Mouse (Mus musculus) heart, postnatal 25 days (tissue): ENCODE measurements around the gene Comp. TPM values are rescaled to one million over a fixed set of nuclear protein-coding genes. Genes with fewer than 3 reads are reported as not detected.

Experiments
- DNase-seq: peaks from one replicate; pipeline ENCODE4 v3.0.0; 2022; ENCODE audit warnings: low spot score
- intact Hi-C: fragments of 180-260 bp; cut with DNase I; formaldehyde crosslinking; loops from one replicate; pipeline ENCODE4 v1.15.1; 2025
- total RNA-seq, 2 experiments: library from RNA; stranded (reverse); gene quantifications; 2 replicates each; pipeline ENCODE4 v1.2.3; 2021

The Comp gene
- 1 to 10 TPM; 6.1 to 7.0 TPM for total RNA-seq

DNA sequence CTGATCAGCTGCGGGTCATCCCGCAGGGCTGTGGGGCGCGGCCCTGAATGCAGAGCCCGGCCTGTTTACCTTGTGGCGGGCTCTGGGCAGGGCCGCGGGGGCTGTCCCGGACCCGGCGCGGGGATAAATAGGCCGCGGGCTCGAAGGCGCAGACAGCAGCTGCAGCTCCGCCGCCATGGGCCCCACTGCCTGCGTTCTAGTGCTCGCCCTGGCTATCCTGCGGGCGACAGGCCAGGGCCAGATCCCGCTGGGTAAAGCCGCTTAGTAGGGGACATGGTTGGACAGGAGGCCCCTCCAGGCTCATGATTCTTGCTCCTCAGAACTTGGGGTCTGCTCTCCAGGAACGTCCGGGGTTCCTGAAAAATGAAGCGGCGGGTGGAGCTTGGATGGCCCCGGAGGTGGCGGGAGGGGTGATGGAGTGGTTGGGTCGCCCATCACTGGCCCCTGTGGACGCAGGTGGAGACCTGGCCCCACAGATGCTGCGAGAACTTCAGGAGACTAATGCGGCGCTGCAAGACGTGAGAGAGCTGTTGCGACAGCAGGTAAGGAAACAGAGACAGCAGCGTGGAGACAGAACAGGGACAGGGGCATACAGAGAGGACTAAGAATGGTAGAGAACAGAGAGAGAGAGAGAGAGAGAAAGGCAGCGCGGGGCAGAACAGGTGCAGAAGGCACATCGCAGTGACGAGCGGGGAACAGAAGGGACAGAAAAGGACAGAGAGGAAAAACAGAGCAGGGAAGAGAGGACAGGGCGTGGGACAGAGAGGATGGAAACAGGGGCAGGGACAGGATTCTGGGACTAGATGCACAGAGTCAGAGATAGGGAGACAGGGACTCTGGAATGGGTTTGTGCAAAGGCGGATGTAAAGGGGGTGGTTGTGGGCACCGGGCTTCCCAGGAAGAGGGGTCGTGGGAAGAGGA is at the start of gene Comp:
Gene Comp (plus strand): TSS at position 162 of the 921 bp plus-strand sequence.
- intact Hi-C loops = no loop called here
- DNase-seq = no peak

DNA sequence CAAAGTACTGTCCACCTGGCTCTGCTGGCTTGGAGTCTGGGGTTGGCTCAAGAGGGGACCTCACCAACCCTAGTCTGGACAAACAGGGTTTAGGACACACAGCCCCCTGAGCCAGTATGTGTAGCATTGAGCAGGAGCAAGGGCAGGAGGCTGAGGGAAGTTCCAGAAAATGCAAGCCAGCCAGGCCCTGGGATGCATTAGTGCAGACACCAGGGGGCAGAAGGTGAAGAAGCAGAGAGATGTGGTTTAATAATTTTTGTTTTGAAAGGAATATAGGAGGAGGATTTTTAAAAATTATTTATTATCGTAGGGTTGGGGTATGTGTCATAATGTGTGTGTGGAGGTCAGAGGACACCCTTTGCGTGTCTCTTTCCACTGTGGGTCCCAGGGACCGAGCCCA is 49.6 kb upstream of the Comp start:
- intact Hi-C loops = no loop called here
- DNase-seq = no peak

DNA sequence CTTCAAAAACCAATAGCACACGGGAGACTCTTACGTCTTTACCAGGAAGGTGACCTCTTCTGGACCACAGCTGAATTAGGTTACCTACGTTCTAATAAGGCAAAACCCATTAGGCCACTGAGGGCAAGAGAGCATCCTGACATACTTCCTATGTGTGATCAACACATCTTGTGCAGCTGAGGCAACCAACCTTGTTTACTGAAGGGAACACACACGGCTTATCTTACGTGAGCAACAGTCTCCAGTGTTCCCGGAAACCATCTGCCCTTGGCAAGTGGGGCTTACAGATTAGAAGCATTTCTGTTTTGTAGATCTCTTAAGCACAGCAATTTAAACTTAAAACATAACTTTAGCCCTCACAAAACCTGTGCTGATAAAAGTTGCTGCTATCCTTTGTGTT is 45.8 kb upstream of the Comp start:
- intact Hi-C loops = no loop called here

DNA sequence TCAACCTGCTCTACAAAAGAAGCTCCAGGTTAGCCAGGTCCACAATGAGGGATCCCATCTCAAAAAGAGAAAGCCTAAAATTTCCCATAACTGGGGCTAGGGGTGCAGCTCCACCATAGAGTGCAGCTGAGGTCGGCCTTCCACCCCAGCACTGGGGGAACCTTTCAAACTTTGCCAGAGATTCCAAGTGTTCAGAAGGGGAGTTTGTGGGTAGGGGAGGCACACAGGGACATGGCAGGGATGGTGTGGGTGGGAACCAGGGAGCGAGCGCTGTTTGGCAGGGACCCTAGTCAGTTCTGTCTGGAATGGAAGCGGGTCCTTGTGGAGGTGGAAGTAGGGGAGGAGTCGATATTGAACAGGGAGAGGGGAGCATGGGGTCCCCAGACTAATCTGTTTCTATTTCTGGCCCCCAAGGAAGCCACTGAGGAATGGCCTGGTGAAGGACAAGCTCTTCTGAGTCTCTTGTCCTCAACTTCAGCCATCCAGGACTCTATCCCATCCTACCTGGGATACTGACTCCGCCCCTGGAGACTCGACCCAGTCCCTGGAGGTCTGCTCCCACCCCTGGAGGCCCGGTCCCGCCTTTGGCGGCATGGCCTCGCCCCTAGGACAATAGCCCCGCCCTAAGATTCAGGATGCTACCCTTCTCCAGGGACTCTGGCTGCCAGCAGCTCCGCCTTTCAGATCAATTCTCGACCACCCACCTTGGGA is 44.1 kb upstream of the Comp start, which contains the start of gene Gdf1:
Gene Gdf1 (plus strand): TSS at position 694 of the 711 bp plus-strand sequence.
- intact Hi-C loops = no loop called here
- no peak for DNase-seq

More for the DNA sequence above, 45.8 kb upstream of the Comp start:
- DNase-seq = no peak

DNA sequence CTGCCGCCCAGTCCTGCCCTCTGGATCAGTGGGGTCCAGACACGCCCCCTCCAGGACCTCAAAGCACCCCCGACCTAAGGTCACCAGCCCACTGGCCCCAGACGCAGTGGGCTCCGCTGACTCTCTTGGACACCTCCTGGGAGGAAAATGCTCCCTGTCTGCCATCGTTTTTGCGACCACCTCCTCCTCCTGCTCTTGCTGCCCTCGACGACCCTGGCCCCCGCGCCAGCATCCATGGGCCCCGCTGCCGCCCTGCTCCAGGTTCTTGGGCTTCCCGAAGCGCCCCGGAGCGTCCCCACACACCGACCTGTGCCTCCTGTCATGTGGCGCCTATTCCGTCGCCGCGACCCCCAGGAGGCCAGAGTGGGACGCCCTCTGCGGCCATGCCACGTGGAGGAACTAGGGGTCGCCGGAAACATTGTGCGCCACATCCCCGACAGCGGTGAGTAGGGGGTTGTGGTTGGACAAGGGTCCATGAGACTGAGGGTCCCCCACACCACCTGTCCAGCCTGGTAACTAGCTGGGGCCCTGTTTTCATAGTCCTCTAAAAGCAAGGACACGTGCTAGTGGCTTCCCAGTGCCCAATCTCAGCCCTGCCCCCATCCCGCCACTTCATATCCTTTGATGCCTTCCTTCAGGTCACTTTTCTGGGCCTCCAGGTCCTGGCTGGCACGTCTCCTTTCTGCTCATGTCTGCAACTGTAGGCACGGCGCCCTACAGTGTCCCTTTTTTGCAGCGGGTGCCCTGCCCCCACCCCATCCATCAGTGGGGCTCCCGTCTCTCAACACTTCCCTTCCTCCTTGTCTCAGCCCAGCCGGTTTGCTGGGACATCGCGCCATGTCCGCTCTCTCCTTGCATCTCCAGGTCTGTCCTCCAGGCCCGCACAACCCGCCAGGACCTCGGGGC is 43.3 kb upstream of the Comp start:
- no peak for DNase-seq
- intact Hi-C loops = no loop called here

DNA sequence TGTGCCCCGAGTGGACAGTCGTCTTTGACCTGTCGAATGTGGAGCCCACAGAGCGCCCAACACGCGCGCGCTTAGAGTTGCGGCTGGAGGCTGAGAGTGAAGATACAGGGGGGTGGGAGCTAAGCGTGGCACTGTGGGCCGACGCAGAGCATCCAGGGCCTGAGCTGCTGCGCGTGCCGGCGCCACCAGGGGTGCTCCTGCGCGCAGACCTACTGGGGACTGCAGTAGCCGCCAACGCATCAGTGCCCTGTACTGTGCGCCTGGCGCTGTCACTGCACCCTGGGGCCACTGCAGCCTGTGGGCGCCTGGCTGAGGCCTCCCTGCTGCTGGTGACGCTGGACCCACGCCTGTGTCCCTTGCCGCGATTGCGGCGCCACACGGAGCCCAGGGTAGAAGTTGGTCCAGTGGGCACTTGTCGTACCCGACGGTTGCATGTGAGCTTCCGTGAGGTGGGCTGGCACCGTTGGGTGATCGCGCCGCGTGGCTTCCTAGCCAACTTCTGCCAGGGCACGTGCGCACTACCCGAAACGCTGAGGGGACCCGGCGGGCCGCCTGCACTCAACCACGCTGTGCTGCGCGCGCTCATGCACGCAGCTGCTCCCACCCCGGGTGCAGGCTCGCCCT is 42.5 kb upstream of the Comp start:
- no peak for DNase-seq
- intact Hi-C loops = no loop called here

DNA sequence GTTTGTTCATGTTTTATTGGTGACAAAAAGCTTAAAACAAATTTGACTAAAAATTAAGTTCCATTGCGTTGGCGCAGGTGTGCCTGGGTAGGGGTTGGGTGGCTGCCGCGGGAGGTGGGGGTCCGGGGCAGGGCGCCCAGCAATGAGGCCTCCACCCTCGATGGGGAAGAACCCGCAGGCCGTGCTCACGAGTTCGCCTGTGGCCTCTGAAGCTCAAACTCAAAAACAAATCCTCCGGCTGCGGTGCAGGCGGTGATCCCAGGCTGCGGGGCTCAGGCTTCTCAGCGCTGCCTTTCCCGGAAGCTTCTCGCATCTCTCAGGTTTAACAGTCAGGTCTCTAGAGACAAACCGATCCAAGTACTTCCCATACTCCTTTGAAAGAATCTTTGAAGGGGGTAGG is 41.8 kb upstream of the Comp start:
- no peak for DNase-seq
- intact Hi-C loops = no loop called here

DNA sequence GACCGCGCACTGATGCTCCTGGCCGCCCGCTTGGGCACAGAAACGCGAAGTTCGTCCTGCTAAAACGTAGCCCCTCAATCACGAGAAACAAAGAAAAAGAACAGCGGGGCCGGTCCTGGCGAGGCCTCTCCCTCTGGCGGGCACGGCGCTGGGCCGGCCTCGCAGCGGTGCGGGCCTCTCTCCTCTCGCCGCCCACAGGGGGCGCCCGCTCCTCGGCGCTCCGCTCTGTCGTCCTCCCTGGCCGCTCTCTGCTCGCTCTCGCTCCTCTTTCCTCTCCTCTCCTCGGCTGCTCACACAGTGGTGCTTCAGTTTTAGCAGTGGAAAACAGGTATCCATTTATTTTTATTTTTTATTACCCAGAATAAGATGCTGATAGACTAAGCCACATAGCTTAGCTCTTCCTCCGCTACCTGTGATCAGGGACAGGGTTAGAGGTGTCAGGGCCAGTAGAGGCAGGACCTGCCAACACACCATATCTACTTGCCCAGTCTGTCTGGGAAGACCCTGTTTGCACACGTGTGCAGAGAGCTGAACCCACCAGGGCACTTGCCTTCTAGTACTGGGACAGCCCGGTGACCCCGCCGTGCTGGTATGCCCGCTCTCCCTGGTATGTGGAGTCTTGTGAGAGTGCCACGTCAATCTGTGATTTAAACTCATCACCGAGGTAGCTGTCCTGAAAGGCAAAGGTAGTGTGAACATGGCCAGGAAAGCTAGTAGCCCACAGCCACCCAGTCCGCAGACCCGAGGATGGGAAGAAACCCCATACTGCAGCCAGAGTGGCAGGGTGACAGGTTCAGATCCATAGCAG is 41.1 kb upstream of the Comp start:
- intact Hi-C loops = no loop called here
- no peak for DNase-seq

DNA sequence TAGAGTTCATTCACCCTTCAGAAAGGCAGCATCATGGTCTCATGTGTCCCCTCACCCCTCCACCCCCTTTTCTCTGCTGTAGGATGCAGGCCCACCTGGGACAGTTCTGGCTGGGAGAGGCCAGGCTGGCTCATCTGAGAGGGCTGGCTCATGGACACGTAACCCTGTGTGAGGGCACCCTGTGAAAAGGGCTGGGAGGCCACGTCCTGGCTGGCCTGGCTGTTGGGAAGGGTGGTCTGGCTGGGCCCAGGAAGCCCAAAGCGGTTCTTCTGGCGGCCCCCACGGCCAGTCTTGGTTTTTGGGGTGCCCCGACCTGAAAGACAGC is 40.5 kb upstream of the Comp start:
- intact Hi-C loops = no loop called here
- DNase-seq = no peak

DNA sequence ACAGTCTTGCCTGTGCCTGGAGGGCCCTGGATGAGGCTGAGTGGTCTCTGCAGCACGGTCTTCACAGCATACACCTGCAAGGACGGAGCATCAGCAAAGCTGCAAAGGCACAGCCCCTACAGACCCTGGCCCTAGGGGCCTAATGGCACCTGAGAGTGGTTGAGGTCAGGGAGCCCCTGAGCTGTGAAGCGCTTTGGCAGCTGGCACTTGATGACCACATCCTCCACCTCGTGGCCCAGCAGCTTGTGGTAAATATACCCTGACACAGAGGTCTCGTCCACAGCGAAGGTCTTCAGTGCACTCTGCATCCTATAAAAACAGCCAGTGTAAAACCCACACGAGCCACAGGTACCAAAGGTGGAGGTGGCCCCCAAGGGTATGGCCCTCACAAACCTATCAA is 34.4 kb upstream of the Comp start:
- intact Hi-C loops = no loop called here
- no peak for DNase-seq

DNA sequence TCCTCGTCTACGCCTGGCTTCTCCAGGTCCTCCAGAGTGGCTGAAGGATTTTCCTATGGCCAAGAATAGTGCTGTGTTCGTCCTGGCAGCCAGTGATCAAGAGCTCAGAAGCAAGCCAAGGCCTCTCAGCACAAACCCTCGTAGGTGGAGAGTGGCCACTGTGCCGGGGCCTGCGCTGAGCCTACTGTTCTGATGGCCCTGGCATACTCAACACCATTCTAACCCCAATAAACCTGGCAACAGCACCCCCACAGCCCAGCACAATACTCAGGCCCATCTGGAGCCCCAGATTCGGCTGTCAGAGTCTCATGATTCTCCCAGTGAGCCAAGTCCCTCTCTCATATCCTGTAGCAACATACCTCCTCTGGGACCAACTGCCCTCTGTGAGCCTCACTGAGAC is 32.7 kb upstream of the Comp start:
- intact Hi-C loops = no loop called here
- no peak for DNase-seq

DNA sequence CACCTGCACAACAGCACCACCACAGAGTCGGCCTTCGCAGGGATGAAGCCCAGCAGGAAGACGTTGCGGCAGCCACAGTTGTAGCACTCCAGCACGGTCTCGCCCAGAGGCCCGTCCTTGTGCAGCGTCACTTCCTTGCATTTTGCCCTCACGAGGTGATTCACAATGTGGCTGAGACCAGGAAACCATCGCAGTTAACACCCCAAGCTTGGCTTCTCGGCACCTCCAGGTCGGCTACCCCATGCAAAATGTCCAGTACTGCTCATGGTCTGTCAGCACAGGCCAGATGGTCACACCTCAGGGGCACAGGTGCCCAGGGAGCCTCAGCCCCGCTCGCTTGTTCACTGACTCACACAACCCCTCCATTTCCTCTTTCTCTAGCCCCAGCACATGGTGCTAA is 31.4 kb upstream of the Comp start:
- no peak for DNase-seq
- intact Hi-C loops = no loop called here

DNA sequence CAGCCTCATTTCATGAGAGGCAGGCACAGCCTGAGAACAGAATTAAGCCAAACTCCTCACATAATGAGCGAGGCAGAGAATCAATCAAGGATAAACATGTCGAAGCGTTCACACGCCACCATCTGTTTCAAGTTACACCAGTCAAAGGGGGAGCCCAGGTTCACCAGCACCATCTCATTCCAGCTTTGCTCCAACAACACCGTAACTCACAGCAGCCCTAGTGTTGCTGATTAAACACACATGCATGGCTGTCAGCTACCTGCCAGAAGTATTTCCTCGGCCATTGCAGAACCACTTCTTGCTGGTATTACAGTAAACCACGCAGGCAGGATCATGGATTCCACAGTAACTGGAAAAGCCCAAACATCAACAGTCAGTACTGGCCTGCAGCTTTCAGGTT is 30.3 kb upstream of the Comp start:
- no peak for DNase-seq
- intact Hi-C loops = no loop called here

DNA sequence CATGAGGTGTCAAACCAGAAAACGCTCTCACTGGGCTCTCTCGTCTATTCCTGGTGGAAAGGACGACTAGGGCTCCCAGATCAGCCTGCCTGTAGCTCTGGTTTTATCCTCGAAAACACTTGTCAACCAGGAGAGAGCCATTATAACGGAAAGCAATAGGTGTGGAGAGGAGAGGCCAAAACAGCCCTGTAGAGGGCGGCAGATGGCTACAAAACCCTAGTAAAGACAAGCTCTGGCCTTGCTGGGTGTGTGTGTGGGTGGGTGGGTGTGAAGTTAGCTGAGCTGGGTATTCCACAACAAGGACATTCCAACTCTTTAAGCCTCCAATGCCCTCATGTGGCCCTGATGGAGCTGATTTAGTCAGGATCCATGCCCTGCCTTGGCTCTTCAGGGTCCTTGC is 29.7 kb upstream of the Comp start:
- intact Hi-C loops = no loop called here
- no peak for DNase-seq

DNA sequence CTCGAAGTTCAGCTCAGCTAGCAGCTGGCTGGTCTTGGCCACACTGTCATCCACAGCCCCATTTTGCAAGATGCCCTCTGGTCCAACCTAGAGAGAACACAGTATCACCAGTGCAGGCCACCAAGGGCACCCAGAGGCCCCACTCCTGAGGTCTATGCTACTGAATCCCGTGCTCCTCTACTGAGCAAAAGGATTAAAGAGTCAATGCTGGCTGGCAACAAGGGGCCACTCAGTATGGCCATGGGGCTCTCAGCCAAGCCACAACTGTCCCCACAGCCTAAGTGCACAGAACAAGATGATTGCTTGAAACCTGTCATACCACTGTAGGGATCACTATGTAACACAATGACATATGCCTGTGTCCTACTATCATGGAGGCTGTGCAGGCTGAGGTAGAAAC is 29.1 kb upstream of the Comp start:
- intact Hi-C loops = no loop called here
- DNase-seq = no peak

DNA sequence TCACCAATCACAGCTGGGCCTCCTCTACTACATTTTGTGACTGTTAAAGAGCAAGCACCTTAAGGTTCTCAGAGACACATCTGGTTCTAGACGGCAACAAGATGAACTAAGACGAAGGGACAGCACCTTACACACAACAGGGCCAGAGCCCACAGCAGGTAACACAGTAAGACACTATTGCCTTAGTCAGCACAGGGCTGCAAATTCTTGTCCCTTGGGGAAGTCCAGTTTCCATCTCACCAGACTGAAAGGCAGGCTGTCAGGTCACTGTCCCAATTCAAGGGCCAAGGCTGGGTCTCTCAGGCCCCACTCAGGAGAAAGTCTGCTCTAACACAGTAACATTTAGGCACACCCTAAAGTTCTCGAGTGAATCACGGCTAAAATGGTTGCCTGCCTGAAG is 25.9 kb upstream of the Comp start:
- intact Hi-C loops = no loop called here
- no peak for DNase-seq

DNA sequence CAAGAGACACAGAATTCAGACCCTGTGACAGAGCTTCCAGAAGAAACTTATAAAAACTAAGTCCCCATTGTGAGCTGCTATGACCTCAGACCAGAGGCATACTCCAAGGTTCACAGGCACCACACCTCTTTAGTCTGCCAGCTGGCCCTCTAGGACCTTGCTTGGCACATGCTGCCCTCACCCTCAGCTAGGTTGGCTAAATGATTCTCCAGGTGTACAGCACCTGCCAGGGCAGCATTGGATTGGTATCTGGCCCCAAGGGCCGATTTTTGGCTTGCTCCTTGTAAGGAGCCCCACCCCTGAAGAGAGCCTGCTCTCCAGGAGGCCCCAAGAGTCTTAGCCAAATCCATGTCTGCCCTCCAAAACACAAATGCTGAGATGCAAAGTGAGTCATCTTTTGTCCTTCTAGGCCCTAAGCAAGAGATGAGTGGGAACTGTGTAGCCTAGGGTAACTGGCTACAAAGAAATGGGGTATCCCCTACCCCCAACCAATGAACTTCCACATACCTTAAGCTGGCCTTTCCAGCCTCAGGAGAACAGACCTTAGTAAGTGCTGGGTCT is 25.4 kb upstream of the Comp start:
- intact Hi-C loops = no loop called here
- DNase-seq = no peak

DNA sequence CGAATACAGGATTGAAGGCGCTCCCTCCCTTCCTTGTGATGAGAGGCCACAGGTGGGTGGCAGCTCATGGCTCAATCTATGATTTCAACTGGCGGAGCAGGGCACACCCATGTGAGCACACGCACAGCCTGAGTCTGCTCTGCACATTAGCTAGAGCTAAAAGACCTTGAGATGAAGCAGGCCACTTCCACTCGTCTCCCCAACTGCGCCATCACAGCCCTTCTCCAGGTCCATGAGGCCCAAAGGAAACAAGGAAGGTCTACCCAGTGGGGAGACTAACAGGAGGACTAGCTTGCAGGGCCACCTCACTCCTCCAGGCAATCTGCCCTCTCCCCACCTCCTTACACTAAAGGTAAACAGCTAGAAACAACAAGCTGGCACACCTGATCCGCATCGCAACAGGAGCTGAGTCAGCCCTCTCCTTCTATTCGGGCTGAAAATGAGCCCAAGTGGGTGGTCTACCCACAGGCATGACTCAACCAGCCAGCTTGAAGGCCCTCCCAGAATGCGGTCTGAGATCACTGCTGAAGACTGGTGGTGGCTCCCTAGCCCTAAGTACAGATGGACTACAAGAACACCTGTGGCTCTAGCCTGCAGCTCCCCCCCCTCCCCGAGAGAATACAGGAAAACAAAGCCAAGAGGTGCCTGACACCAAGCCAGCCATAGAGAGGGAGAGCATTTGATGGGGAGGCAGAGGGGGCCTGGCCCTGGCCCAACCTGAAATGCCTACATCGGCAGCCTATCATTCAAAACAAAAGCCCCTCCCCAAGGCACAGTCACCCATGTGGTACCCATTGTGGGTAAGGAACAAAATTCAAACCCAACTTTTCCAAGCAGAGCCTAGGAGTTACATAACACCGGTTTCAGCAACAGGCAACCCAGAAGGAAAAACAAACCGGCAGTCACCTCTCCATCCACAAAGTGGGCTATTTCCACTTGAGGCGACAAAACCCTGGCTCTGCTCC is 22.0 kb upstream of the Comp start:
- intact Hi-C loops = no loop called here
- no peak for DNase-seq
